Mouse (Mus musculus) urinary bladder, adult 2 months (tissue): ENCODE results near the gene Adgrg1. TPM values are rescaled to one million over a fixed set of nuclear protein-coding genes. Genes with fewer than 3 reads are reported as not detected.
A peak's percentile ranks its signal among the peaks of the same experiment; 100 is the strongest.

Experiments
- DNase-seq: peaks from one replicate; pipeline ENCODE4 v3.0.0; 2022; ENCODE audit warnings: low spot score
- polyA plus RNA-seq: library from polyadenylated mRNA; depleted of rRNA; stranded (reverse); fragments of >200 nt; gene quantifications from 2 replicates; pipeline ENCODE4 v1.2.3, GENCODE M21; 2012

Gene Adgrg1
- polyA plus RNA-seq, 1 experiment, result 52.8 TPM

GRCm38 (mm10) chr8:94976651-94977417 lies 2.3 kb downstream of the Adgrg1 start:
- DNase-seq, result peak; percentile 63

GRCm38 (mm10) chr8:94978131-94978530 lies 3.6 kb downstream of the Adgrg1 start:
- DNase-seq, result no peak

- no peak for DNase-seq
Measured at GRCm38 (mm10) chr8:94978593-94979319, 4.2 kb downstream of the Adgrg1 start.

GRCm38 (mm10) chr8:94980176-94980575 lies 5.6 kb downstream of the Adgrg1 start:
- no peak for DNase-seq

GRCm38 (mm10) chr8:94980976-94981375 lies 6.4 kb downstream of the Adgrg1 start:
- DNase-seq, result no peak

- DNase-seq, result no peak
Measured at GRCm38 (mm10) chr8:94981848-94982247, 7.3 kb downstream of the Adgrg1 start.

GRCm38 (mm10) chr8:94983146-94983545 lies 8.6 kb downstream of the Adgrg1 start:
- no peak for DNase-seq

- DNase-seq, result no peak
Measured at GRCm38 (mm10) chr8:94983881-94984516, 9.4 kb downstream of the Adgrg1 start.

- DNase-seq, result no peak
Measured at GRCm38 (mm10) chr8:94985023-94985422, 10.5 kb downstream of the Adgrg1 start.

GRCm38 (mm10) chr8:94986676-94987075 lies 12.1 kb downstream of the Adgrg1 start:
- DNase-seq, result no peak

- DNase-seq, result no peak
Measured at GRCm38 (mm10) chr8:94987553-94987952, 13.0 kb downstream of the Adgrg1 start.

GRCm38 (mm10) chr8:94988619-94989018 lies 14.1 kb downstream of the Adgrg1 start:
- no peak for DNase-seq

- no peak for DNase-seq
Measured at GRCm38 (mm10) chr8:94989711-94990110, 15.2 kb downstream of the Adgrg1 start.

- DNase-seq, result no peak
Measured at GRCm38 (mm10) chr8:94990598-94991453, 16.3 kb downstream of the Adgrg1 start.

GRCm38 (mm10) chr8:94991454-94991994 lies 17.0 kb downstream of the Adgrg1 start:
- DNase-seq, result no peak

- no peak for DNase-seq
Measured at GRCm38 (mm10) chr8:94992010-94992409, 17.5 kb downstream of the Adgrg1 start.

- no peak for DNase-seq
Measured at GRCm38 (mm10) chr8:94992534-94992933, 18.0 kb downstream of the Adgrg1 start.

- DNase-seq, result no peak
Measured at GRCm38 (mm10) chr8:94992996-94993724, 18.6 kb downstream of the Adgrg1 start.

GRCm38 (mm10) chr8:94994006-94994405 lies 19.5 kb downstream of the Adgrg1 start:
- DNase-seq, result no peak

- DNase-seq, result no peak
Measured at GRCm38 (mm10) chr8:94994510-94994909, 20.0 kb downstream of the Adgrg1 start.
